Mouse (Mus musculus) forebrain, embryonic 12.5 days (tissue): ENCODE data around the gene Gm49776. TPM values are rescaled to one million over a fixed set of nuclear protein-coding genes. Genes with fewer than 3 reads are reported as not detected.

ENCODE experiments used
- ATAC-seq: fragments of 200-750 bp; cut with Nextera tagmentation; 2 replicates; pipeline ENCODE4 v1.8.0; 2017; ENCODE audit warnings: moderate TSS enrichment; ENCODE audit not compliant: low FRiP score
- H3K27ac ChIP-seq: fragments of 300-500 bp; sonication (generic); 2 replicates; pipeline ENCODE4 v1.5.1; 2016; ENCODE audit warnings: mild to moderate bottlenecking
- H3K27me3 ChIP-seq: fragments of 300-500 bp; sonication (generic); 2 replicates; pipeline ENCODE4 v1.6.1; 2016; ENCODE audit warnings: mild to moderate bottlenecking
- H3K36me3 ChIP-seq: fragments of 300-500 bp; sonication (generic); replicated peaks from 2 replicates; pipeline ENCODE4 v1.6.1; 2016; ENCODE audit warnings: mild to moderate bottlenecking
- H3K4me1 ChIP-seq: fragments of 300-500 bp; sonication (generic); 2 replicates; pipeline ENCODE4 v1.6.1; 2016
- H3K4me2 ChIP-seq: fragments of 300-500 bp; sonication (generic); 2 replicates; pipeline ENCODE4 v1.6.1; 2016; ENCODE audit warnings: mild to moderate bottlenecking, moderate library complexity
- H3K4me3 ChIP-seq: fragments of 300-500 bp; sonication (generic); replicated peaks from 2 replicates; pipeline ENCODE4 v1.5.1; 2016; ENCODE audit warnings: mild to moderate bottlenecking
- H3K9ac ChIP-seq: fragments of 300-500 bp; sonication (generic); 2 replicates; pipeline ENCODE4 v1.6.1; 2016; ENCODE audit warnings: mild to moderate bottlenecking
- H3K9me3 ChIP-seq: fragments of 300-500 bp; sonication (generic); 2 replicates; pipeline ENCODE4 v1.6.1; 2016
- WGBS: fragments of 180-500 bp; shearing (Covaris S2); methylation state at CpG from one replicate; pipeline ENCODE4 v1.1.7; 2016; 5-methylcytosine and 5-hydroxymethylcytosine counted together
- polyA plus RNA-seq: library from polyadenylated mRNA; unstranded; fragments of >200 nt; fragmentation: Nextera tagmentation; extraction: Ambion mirVana; gene quantifications from 2 replicates; pipeline ENCODE4 v1.2.1, GENCODE M21; 2016

Gm49776 gene
- polyA plus RNA-seq, 1 experiment from 2014 or later, result not detected

- 9% methylated on average over 27 of the region's 27 CpGs for WGBS
- H3K4me3 ChIP-seq, result peak overlapping the region; percentile 95
- peak; percentile 13 for ATAC-seq
- no peaks in the 10 kb centered on the region for H3K9me3 ChIP-seq
- peak overlapping the region; percentile 85 for H3K9ac ChIP-seq
- H3K4me1 ChIP-seq, result peaks cover 47% of the 10 kb centered on the region
- peaks cover 70% of the 10 kb centered on the region for H3K36me3 ChIP-seq
- peak overlapping the region; percentile 83 for H3K4me2 ChIP-seq
- H3K27ac ChIP-seq, result peak overlapping the region; percentile 93
- H3K27me3 ChIP-seq, result no peaks in the 10 kb centered on the region
These were observed 8.7 kb downstream of the Gm49776 start for GRCm38 (mm10) chr16:18249364-18249967.

- ATAC-seq, result peak; percentile 95
- peak within 1 kb of the TSS; percentile 95 for H3K4me3 ChIP-seq
- under 1% methylated on average over 100 of the region's 102 CpGs for WGBS
- peaks cover 47% of the 10 kb centered on the region for H3K4me1 ChIP-seq
- peaks cover 70% of the 10 kb centered on the region for H3K36me3 ChIP-seq
- H3K9ac ChIP-seq, result peak within 1 kb of the TSS; percentile 97
- peak within 1 kb of the TSS; percentile 83 for H3K4me2 ChIP-seq
- no peaks in the 10 kb centered on the region for H3K9me3 ChIP-seq
- no peaks in the 10 kb centered on the region for H3K27me3 ChIP-seq
- peak within 1 kb of the TSS; percentile 94 for H3K27ac ChIP-seq
These were observed 9.4 kb downstream of the Gm49776 start, which contains the start of the genes Trmt2a and Ranbp1 for GRCm38 (mm10) chr16:18248433-18249363. Gene Trmt2a (plus strand): TSS chr16:18248679. Gene Ranbp1 (minus strand): TSS chr16:18248732.

- peak; percentile 5; the same call in 1 of the 2 replicates for ATAC-seq
- Histone ChIP-seq H3K9me3 (no peaks in the 10 kb centered on the region), H3K4me3 (peak overlapping the region; percentile 95), H3K27me3 (no peaks in the 10 kb centered on the region), H3K9ac (peak overlapping the region; percentile 97), H3K4me1 (peaks cover 47% of the 10 kb centered on the region), H3K27ac (peak overlapping the region; percentile 94), H3K36me3 (peaks cover 70% of the 10 kb centered on the region), H3K4me2 (peak overlapping the region; percentile 83)
- WGBS, result under 1% methylated on average over 33 of the region's 33 CpGs
These were observed 10.4 kb downstream of the Gm49776 start for GRCm38 (mm10) chr16:18247521-18248399.

GRCm38 (mm10) chr16:18241581-18241980, 16.5 kb downstream of the Gm49776 start:
- no peak overlapping the region for H3K9ac ChIP-seq
- peaks cover 11% of the 10 kb centered on the region for H3K4me1 ChIP-seq
- 96% methylated on average over 10 of the region's 10 CpGs for WGBS
- H3K4me3 ChIP-seq, result no peak overlapping the region
- H3K4me2 ChIP-seq, result no peak overlapping the region
- no peak overlapping the region for H3K27ac ChIP-seq
- no peak for ATAC-seq
- H3K9me3 ChIP-seq, result no peaks in the 10 kb centered on the region
- H3K36me3 ChIP-seq, result peaks cover 90% of the 10 kb centered on the region
- H3K27me3 ChIP-seq, result no peaks in the 10 kb centered on the region

GRCm38 (mm10) chr16:18236676-18237501, 21.2 kb downstream of the Gm49776 start:
- no peak overlapping the region for H3K9ac ChIP-seq
- no peak for ATAC-seq
- H3K36me3 ChIP-seq, result peaks cover 43% of the 10 kb centered on the region
- no peaks in the 10 kb centered on the region for H3K27me3 ChIP-seq
- H3K27ac ChIP-seq, result peak overlapping the region; percentile 89; the same call in 1 of the 2 replicates
- no peak overlapping the region for H3K4me3 ChIP-seq
- H3K4me1 ChIP-seq, result peaks cover 30% of the 10 kb centered on the region
- no peak overlapping the region for H3K4me2 ChIP-seq
- 73% methylated on average over 7 of the region's 7 CpGs for WGBS
- H3K9me3 ChIP-seq, result no peaks in the 10 kb centered on the region

- H3K9me3 ChIP-seq, result no peaks in the 10 kb centered on the region
- H3K36me3 ChIP-seq, result peaks cover 29% of the 10 kb centered on the region
- peak overlapping the region; percentile 78 for H3K4me2 ChIP-seq
- ATAC-seq, result peak; percentile 84
- WGBS, result 5% methylated on average over 19 of the region's 19 CpGs
- peak overlapping the region; percentile 93 for H3K9ac ChIP-seq
- H3K27me3 ChIP-seq, result no peaks in the 10 kb centered on the region
- peak overlapping the region; percentile 89 for H3K27ac ChIP-seq
- H3K4me1 ChIP-seq, result peaks cover 34% of the 10 kb centered on the region
- H3K4me3 ChIP-seq, result peak overlapping the region; percentile 86
These were observed 22.6 kb downstream of the Gm49776 start for GRCm38 (mm10) chr16:18235389-18236065.

- H3K4me3 ChIP-seq, result peak within 1 kb of the TSS; percentile 86
- peak within 1 kb of the TSS; percentile 93 for H3K9ac ChIP-seq
- peak; percentile 87 for ATAC-seq
- no peaks in the 10 kb centered on the region for H3K9me3 ChIP-seq
- peaks cover 22% of the 10 kb centered on the region for H3K36me3 ChIP-seq
- under 1% methylated on average over 73 of the region's 79 CpGs for WGBS
- peaks cover 38% of the 10 kb centered on the region for H3K4me1 ChIP-seq
- H3K27me3 ChIP-seq, result no peaks in the 10 kb centered on the region
- peak within 1 kb of the TSS; percentile 78 for H3K4me2 ChIP-seq
- peak within 1 kb of the TSS; percentile 89 for H3K27ac ChIP-seq
These were observed 23.3 kb downstream of the Gm49776 start, which contains the start of gene Zdhhc8 for GRCm38 (mm10) chr16:18234671-18235388. Gene Zdhhc8 (minus strand): TSS chr16:18235136.

- H3K27ac ChIP-seq, result peak overlapping the region; percentile 89
- H3K36me3 ChIP-seq, result peaks cover 17% of the 10 kb centered on the region
- no peaks in the 10 kb centered on the region for H3K27me3 ChIP-seq
- ATAC-seq, result 0 out of 2 replicates have a peak, but pooled peaks have one; percentile 7
- H3K4me1 ChIP-seq, result peaks cover 43% of the 10 kb centered on the region
- H3K9ac ChIP-seq, result peak overlapping the region; percentile 93
- no peaks in the 10 kb centered on the region for H3K9me3 ChIP-seq
- peak overlapping the region; percentile 86 for H3K4me3 ChIP-seq
- peak overlapping the region; percentile 78 for H3K4me2 ChIP-seq
- WGBS, result 20% methylated on average over 13 of the region's 13 CpGs
These were observed 24.0 kb downstream of the Gm49776 start for GRCm38 (mm10) chr16:18233919-18234670.

- Histone ChIP-seq H3K27me3 (no peaks in the 10 kb centered on the region), H3K9me3 (no peaks in the 10 kb centered on the region), H3K4me2 (peak overlapping the region; percentile 78; the same call in 1 of the 2 replicates), H3K36me3 (peaks cover 15% of the 10 kb centered on the region), H3K4me3 (no peak overlapping the region), H3K9ac (peak overlapping the region; percentile 93; the same call in 1 of the 2 replicates), H3K4me1 (peaks cover 43% of the 10 kb centered on the region), H3K27ac (no peak overlapping the region)
- no peak for ATAC-seq
- WGBS, result 48% methylated on average over 1 of the region's 1 CpGs
These were observed 24.7 kb downstream of the Gm49776 start for GRCm38 (mm10) chr16:18233451-18233850.

GRCm38 (mm10) chr16:18231451-18231850, 26.7 kb downstream of the Gm49776 start:
- no peak overlapping the region for H3K27ac ChIP-seq
- H3K4me1 ChIP-seq, result peaks cover 41% of the 10 kb centered on the region
- no peak overlapping the region for H3K4me2 ChIP-seq
- no peak for ATAC-seq
- WGBS, result 89% methylated on average over 4 of the region's 4 CpGs
- H3K9ac ChIP-seq, result no peak overlapping the region
- H3K36me3 ChIP-seq, result peaks cover 24% of the 10 kb centered on the region
- no peaks in the 10 kb centered on the region for H3K9me3 ChIP-seq
- H3K27me3 ChIP-seq, result no peaks in the 10 kb centered on the region
- no peak overlapping the region for H3K4me3 ChIP-seq
